Mouse (Mus musculus): Measurements from ENCODE around the gene Synrg. TPM values are rescaled to one million over a fixed set of nuclear protein-coding genes. Genes with fewer than 3 reads are reported as not detected.

The Synrg gene
- total and polyA plus RNA-seq, 2 experiments, result 6.5 to 9.1 TPM

DNA sequence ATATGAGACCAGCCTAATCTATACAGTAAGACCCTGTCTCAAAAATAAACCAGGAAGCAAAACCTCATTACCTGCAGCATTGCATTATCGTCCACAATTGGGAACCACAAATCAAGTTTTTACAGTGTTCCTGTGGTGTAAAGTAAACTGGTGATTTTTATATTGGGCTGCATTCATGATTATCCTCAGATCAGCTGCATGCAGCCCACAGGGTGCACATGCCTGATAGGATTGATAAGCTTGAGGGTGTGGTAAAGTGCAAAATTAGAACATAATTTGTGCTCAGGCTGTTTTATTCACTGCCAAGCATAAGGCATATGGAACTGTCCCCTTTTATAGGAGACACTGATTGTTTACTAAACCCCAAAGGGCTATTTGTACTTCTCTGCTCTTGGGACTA is 11.3 kb downstream of the Synrg start:
- Histone ChIP-seq H3K9ac (ENCODE audit: low read depth, low read length) (no peak overlapping the region), H3K27ac (replicated peaks; ENCODE audit: insufficient read depth, low read depth, low read length) (no peak overlapping the region), H3K4me3 (ENCODE audit: insufficient read depth, low read depth, low read length) (no peak overlapping the region), H3K36me3 (ENCODE audit: control insufficient read depth, insufficient read depth, low read length) (peaks cover 47% of the 10 kb centered on the region), H3K4me1 (ENCODE audit: control insufficient read depth, insufficient read depth, low read length) (no peaks in the 10 kb centered on the region; the same call in 1 of the 2 replicates), H3K27me3 (ENCODE audit: control insufficient read depth, insufficient read depth, low read length) (no peaks in the 10 kb centered on the region), H3K79me2 (ENCODE audit: control insufficient read depth, insufficient read depth, low read length) (no peaks in the 10 kb centered on the region; the same call in 1 of the 2 replicates)
- WGBS, result 100% methylated on average over 1 of the region's 1 CpGs
- TF ChIP-seq CTCF (IDR thresholded peaks at IDR 0.05; ENCODE audit: low read depth, low read length), result no peak
- TF ChIP-seq POLR2A (IDR thresholded peaks at IDR 0.05; ENCODE audit: extremely low read depth, insufficient read depth, low read length), result no peak
- no peak for DNase-seq (ENCODE audit: extremely low read depth, low read depth, low spot score)

DNA sequence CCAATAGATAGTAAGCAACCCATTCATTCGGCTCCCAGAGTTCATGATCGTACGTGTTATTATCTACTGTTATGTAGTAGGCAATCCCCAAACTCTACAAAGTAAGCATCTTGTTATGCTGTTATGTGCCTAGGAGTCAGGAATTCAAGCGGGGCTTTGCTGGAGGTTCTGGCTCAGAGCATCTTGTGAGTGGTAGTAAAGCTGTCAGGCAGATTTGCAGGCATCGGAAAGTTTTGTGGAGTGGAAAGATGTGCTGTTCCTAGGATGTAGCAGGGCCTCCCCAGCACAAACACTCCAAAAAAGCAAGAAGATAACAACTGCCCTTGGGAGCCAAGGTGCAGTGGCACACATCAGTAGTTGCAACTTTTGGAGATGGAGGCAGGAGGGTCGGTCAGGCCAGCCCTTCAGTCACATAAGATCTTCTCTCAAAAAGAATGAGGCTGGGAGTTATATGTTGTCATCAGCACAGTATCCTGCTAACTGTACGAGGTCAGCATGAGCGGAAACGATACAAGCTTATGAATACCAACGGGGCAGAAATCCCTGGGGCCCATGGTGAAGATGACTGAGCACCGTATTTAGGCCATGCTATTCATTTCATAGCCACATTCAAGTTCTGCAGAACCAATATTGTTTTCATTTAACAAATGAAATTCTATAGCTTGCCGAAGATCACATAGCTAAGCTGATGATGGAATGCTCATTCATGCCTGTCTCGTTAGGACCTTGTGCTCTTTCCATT is 12.2 kb downstream of the Synrg start:
- 91% methylated on average over 13 of the region's 13 CpGs for WGBS
- no peak for TF ChIP-seq POLR2A (IDR thresholded peaks at IDR 0.05; ENCODE audit: extremely low read depth, insufficient read depth, low read length)
- Histone ChIP-seq H3K4me1 (ENCODE audit: control insufficient read depth, insufficient read depth, low read length) (no peaks in the 10 kb centered on the region; the same call in 1 of the 2 replicates), H3K9ac (ENCODE audit: low read depth, low read length) (no peak overlapping the region), H3K79me2 (ENCODE audit: control insufficient read depth, insufficient read depth, low read length) (no peaks in the 10 kb centered on the region; the same call in 1 of the 2 replicates), H3K4me3 (ENCODE audit: insufficient read depth, low read depth, low read length) (no peak overlapping the region), H3K36me3 (ENCODE audit: control insufficient read depth, insufficient read depth, low read length) (peaks cover 53% of the 10 kb centered on the region), H3K27me3 (ENCODE audit: control insufficient read depth, insufficient read depth, low read length) (no peaks in the 10 kb centered on the region), H3K27ac (replicated peaks; ENCODE audit: insufficient read depth, low read depth, low read length) (no peak overlapping the region)
- DNase-seq (ENCODE audit: extremely low read depth, low read depth, low spot score), result no peak

DNA sequence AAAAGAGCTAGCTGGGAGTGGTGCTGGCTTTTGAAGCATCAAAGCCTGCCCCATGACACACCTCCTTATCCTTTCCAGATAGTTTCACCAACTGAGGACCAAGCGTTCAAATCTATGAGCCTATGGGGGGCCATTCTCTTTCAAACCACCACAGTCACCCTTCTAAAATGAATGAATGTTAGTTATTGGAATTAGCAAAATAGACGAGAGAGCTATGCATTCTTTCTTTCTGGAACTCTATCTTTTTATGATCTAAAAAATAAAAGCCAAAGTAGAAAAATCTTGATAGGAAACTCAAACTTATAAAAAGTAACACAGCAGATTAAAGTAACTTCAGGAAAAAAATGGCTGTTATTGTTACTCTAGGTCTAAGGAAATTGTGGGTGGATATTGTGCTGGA is 13.6 kb downstream of the Synrg start:
- DNase-seq (ENCODE audit: extremely low read depth, low read depth, low spot score), result no peak
- no peaks in the 10 kb centered on the region; the same call in 1 of the 2 replicates for H3K4me1 ChIP-seq (ENCODE audit: control insufficient read depth, insufficient read depth, low read length)
- H3K9ac ChIP-seq (ENCODE audit: low read depth, low read length), result no peak overlapping the region
- H3K4me3 ChIP-seq (ENCODE audit: insufficient read depth, low read depth, low read length), result no peak overlapping the region
- no peaks in the 10 kb centered on the region; the same call in 1 of the 2 replicates for H3K79me2 ChIP-seq (ENCODE audit: control insufficient read depth, insufficient read depth, low read length)
- TF ChIP-seq CTCF (IDR thresholded peaks at IDR 0.05; ENCODE audit: low read depth, low read length) (no peak), POLR2A (IDR thresholded peaks at IDR 0.05; ENCODE audit: extremely low read depth, insufficient read depth, low read length) (no peak)
- 94% methylated on average over 2 of the region's 2 CpGs for WGBS
- peaks cover 62% of the 10 kb centered on the region for H3K36me3 ChIP-seq (ENCODE audit: control insufficient read depth, insufficient read depth, low read length)
- H3K27ac ChIP-seq (replicated peaks; ENCODE audit: insufficient read depth, low read depth, low read length), result no peak overlapping the region
- H3K27me3 ChIP-seq (ENCODE audit: control insufficient read depth, insufficient read depth, low read length), result no peaks in the 10 kb centered on the region

DNA sequence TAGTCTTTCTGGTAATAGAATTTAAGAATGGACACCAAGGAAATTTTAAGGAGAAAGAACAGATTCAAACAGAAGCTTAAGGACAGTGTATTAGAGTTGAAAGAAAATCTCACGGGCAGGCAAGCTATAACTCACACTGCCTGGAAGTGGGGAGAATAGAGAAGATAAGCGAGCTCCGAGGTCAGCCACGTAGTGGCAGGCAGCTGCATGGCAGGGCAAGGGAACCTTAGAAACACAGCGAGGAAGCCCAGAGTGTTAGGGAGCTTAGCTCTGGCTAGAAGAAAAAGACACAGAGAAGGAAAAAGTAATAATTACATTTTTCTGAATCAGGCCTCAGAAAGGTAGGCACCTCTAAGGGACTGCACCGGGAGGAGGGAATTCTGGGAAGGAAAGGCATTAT is 15.8 kb downstream of the Synrg start:
- no peak overlapping the region for H3K4me3 ChIP-seq (ENCODE audit: insufficient read depth, low read depth, low read length)
- 91% methylated on average over 6 of the region's 6 CpGs for WGBS
- H3K4me1 ChIP-seq (ENCODE audit: control insufficient read depth, insufficient read depth, low read length), result peaks cover 6% of the 10 kb centered on the region; the same call in 1 of the 2 replicates
- no peak overlapping the region for H3K9ac ChIP-seq (ENCODE audit: low read depth, low read length)
- H3K36me3 ChIP-seq (ENCODE audit: control insufficient read depth, insufficient read depth, low read length), result peaks cover 61% of the 10 kb centered on the region
- no peaks in the 10 kb centered on the region; the same call in 1 of the 2 replicates for H3K79me2 ChIP-seq (ENCODE audit: control insufficient read depth, insufficient read depth, low read length)
- H3K27ac ChIP-seq (replicated peaks; ENCODE audit: insufficient read depth, low read depth, low read length), result no peak overlapping the region
- DNase-seq (ENCODE audit: extremely low read depth, low read depth, low spot score), result no peak
- no peaks in the 10 kb centered on the region for H3K27me3 ChIP-seq (ENCODE audit: control insufficient read depth, insufficient read depth, low read length)
- TF ChIP-seq POLR2A (IDR thresholded peaks at IDR 0.05; ENCODE audit: extremely low read depth, insufficient read depth, low read length), result no peak
- no peak for TF ChIP-seq CTCF (IDR thresholded peaks at IDR 0.05; ENCODE audit: low read depth, low read length)

DNA sequence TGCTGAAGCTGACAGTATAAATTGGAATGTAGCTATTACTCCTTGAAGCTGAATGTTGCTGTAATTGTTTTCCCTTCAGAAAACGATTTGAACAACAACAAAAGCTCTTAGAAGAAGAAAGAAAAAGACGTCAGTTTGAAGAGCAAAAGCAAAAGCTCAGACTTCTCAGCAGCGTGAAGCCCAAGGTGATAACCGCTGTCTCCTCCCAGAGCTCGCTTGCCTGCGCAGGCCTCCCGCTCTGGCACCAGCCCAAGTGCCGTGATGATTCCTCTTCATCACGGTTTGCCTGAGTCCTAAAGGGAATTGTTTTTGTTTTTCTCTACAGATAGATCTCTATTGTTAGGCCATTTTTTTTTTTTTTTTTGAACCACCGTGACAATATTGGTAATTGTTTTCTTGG is 17.1 kb downstream of the Synrg start:
- Histone ChIP-seq H3K27ac (replicated peaks; ENCODE audit: insufficient read depth, low read depth, low read length) (no peak overlapping the region), H3K36me3 (ENCODE audit: control insufficient read depth, insufficient read depth, low read length) (peaks cover 63% of the 10 kb centered on the region), H3K9ac (ENCODE audit: low read depth, low read length) (no peak overlapping the region), H3K4me1 (ENCODE audit: control insufficient read depth, insufficient read depth, low read length) (peaks cover 6% of the 10 kb centered on the region; the same call in 1 of the 2 replicates), H3K4me3 (ENCODE audit: insufficient read depth, low read depth, low read length) (no peak overlapping the region), H3K79me2 (ENCODE audit: control insufficient read depth, insufficient read depth, low read length) (no peaks in the 10 kb centered on the region; the same call in 1 of the 2 replicates), H3K27me3 (ENCODE audit: control insufficient read depth, insufficient read depth, low read length) (no peaks in the 10 kb centered on the region)
- WGBS, result 88% methylated on average over 10 of the region's 10 CpGs
- no peak for TF ChIP-seq POLR2A (IDR thresholded peaks at IDR 0.05; ENCODE audit: extremely low read depth, insufficient read depth, low read length)
- DNase-seq (ENCODE audit: extremely low read depth, low read depth, low spot score), result no peak

DNA sequence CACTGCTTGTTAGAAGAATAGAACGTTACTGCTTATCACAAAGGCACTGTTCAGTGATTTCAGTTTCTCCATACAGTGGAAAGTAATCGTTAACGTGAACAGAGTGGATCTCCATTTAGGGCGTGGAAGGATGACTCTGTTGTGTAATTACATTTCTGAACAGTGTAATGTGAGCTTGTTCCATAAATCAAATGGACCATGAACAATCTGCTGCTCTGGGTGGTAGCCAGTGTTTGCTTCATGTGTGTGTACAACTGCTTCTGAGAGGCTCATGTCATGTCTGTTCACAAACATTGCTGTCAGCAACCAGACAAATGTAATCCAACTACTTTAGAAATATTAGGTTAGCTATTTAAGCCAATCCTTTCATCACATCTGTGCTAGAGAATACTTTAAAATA is 27.5 kb downstream of the Synrg start:
- Histone ChIP-seq H3K79me2 (ENCODE audit: control insufficient read depth, insufficient read depth, low read length) (no peaks in the 10 kb centered on the region), H3K4me3 (ENCODE audit: insufficient read depth, low read depth, low read length) (no peak overlapping the region), H3K27ac (replicated peaks; ENCODE audit: insufficient read depth, low read depth, low read length) (no peak overlapping the region), H3K4me1 (ENCODE audit: control insufficient read depth, insufficient read depth, low read length) (peaks cover 5% of the 10 kb centered on the region), H3K27me3 (ENCODE audit: control insufficient read depth, insufficient read depth, low read length) (no peaks in the 10 kb centered on the region), H3K36me3 (ENCODE audit: control insufficient read depth, insufficient read depth, low read length) (peaks cover 61% of the 10 kb centered on the region), H3K9ac (ENCODE audit: low read depth, low read length) (no peak overlapping the region)
- 86% methylated on average over 4 of the region's 4 CpGs for WGBS
- DNase-seq (ENCODE audit: extremely low read depth, low read depth, low spot score), result no peak
- TF ChIP-seq CTCF (IDR thresholded peaks at IDR 0.05; ENCODE audit: low read depth, low read length) (no peak), POLR2A (IDR thresholded peaks at IDR 0.05; ENCODE audit: extremely low read depth, insufficient read depth, low read length) (no peak)

All from liver, adult 2 months (tissue).